Mouse (Mus musculus) limb, embryonic 12.5 days (tissue): ENCODE results near the gene Pex14. TPM values are rescaled to one million over a fixed set of nuclear protein-coding genes. Genes with fewer than 3 reads are reported as not detected.

Experiments
- ATAC-seq: fragments of 200-750 bp; cut with Nextera tagmentation; 2 replicates; pipeline ENCODE4 v1.8.0; 2017; ENCODE audit warnings: low read depth, moderate TSS enrichment; ENCODE audit not compliant: insufficient number of reproducible peaks, insufficient read depth, low FRiP score, low TSS enrichment
- H3K27ac ChIP-seq: fragments of 300-500 bp; sonication (generic); 2 replicates; pipeline ENCODE4 v1.5.1; 2016; ENCODE audit warnings: mild to moderate bottlenecking, moderate library complexity
- H3K27me3 ChIP-seq: fragments of 300-500 bp; sonication (generic); 2 replicates; pipeline ENCODE4 v1.6.1; 2016; ENCODE audit warnings: mild to moderate bottlenecking, moderate library complexity
- H3K36me3 ChIP-seq: fragments of 300-500 bp; sonication (generic); 2 replicates; pipeline ENCODE4 v1.6.1; 2016; ENCODE audit warnings: mild to moderate bottlenecking, moderate library complexity
- H3K4me1 ChIP-seq: fragments of 300-500 bp; sonication (generic); replicated peaks from 2 replicates; pipeline ENCODE4 v1.6.1; 2016
- H3K4me2 ChIP-seq: fragments of 300-500 bp; sonication (generic); 2 replicates; pipeline ENCODE4 v1.6.1; 2016; ENCODE audit warnings: mild to moderate bottlenecking, moderate library complexity
- H3K4me3 ChIP-seq: fragments of 300-500 bp; sonication (generic); replicated peaks from 2 replicates; pipeline ENCODE4 v1.5.1; 2016; ENCODE audit warnings: mild to moderate bottlenecking
- H3K9ac ChIP-seq: fragments of 300-500 bp; sonication (generic); replicated peaks from 2 replicates; pipeline ENCODE4 v1.6.1; 2016; ENCODE audit warnings: mild to moderate bottlenecking, moderate library complexity
- H3K9me3 ChIP-seq: fragments of 300-500 bp; sonication (generic); 2 replicates; pipeline ENCODE4 v1.6.1; 2016; ENCODE audit warnings: mild to moderate bottlenecking, moderate library complexity
- WGBS: fragments of 180-500 bp; shearing (Covaris S2); methylation state at CpG from one replicate; pipeline ENCODE4 v1.1.7; 2016; 5-methylcytosine and 5-hydroxymethylcytosine counted together
- polyA plus RNA-seq: library from polyadenylated mRNA; unstranded; fragments of >200 nt; fragmentation: Nextera tagmentation; extraction: Ambion mirVana; gene quantifications from 2 replicates; pipeline ENCODE4 v1.2.1, GENCODE M21; 2016

The Pex14 gene
- polyA plus RNA-seq, 1 experiment from 2014 or later, result 55.2 TPM

DNA sequence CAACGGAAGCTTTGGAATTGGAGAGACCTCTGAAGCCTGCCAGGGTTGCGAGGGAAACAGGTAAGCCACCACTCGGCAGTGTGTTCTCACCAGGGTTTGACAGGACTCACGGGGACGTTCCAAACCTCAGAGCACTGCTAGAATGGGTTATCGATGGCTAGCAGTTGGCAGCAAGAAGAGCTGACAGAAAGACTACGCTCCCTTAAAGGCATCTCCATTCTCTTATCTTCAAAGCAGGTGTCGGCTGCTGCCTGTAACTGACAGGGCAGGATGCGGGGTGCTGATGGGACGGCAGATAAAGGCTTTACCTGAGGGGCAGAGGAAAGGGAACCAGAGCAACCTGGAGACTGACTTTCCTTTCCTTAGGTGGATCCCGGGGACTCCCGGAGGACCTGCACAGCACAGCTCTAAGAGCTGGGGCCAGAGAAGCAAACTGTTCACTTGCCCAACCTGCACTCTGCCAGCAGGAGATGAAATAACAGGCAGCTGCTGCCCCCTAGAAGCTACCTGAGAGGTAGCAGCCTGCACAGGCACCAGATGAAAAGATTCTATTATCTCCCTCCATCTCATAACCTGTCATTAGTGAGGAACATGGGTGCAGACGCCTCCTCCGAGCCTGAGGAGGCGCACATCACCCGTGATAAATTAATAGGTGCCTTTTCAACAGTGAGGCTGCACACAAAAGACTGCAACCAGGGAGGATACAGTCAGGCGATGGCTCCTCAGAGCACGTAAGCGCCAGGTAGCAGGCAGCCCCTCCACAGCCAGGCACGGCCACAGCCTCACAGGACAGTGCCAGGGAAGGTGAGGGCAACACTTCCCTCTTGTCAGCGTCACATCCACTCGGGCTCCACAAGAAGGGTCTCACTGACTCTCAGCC is 32.8 kb downstream of the Pex14 start:
- H3K27me3 ChIP-seq, result peaks cover 3% of the 10 kb centered on the region; the same call in 1 of the 2 replicates
- no peak overlapping the region for H3K4me3 ChIP-seq
- no peak overlapping the region for H3K4me2 ChIP-seq
- H3K27ac ChIP-seq, result no peak overlapping the region
- peaks cover 16% of the 10 kb centered on the region for H3K36me3 ChIP-seq
- peaks cover 53% of the 10 kb centered on the region for H3K4me1 ChIP-seq
- WGBS, result 82% methylated on average over 22 of the region's 22 CpGs
- no peak for ATAC-seq
- H3K9me3 ChIP-seq, result no peaks in the 10 kb centered on the region
- H3K9ac ChIP-seq, result no peak overlapping the region

- Histone ChIP-seq H3K9me3 (no peaks in the 10 kb centered on the region), H3K27ac (no peak overlapping the region), H3K4me3 (no peak overlapping the region), H3K36me3 (peaks cover 14% of the 10 kb centered on the region; the same call in 1 of the 2 replicates), H3K27me3 (peaks cover 3% of the 10 kb centered on the region; the same call in 1 of the 2 replicates), H3K4me1 (peaks cover 51% of the 10 kb centered on the region), H3K4me2 (no peak overlapping the region), H3K9ac (no peak overlapping the region)
- no peak for ATAC-seq
- WGBS, result 88% methylated on average over 23 of the region's 23 CpGs
These were observed 35.4 kb downstream of the Pex14 start for GRCm38 (mm10) chr4:149064061-149064854.

GRCm38 (mm10) chr4:149062406-149063318 is 37.0 kb downstream of the Pex14 start:
- ATAC-seq, result no peak
- Histone ChIP-seq H3K4me2 (no peak overlapping the region), H3K4me1 (peaks cover 64% of the 10 kb centered on the region), H3K9me3 (no peaks in the 10 kb centered on the region), H3K27me3 (peaks cover 3% of the 10 kb centered on the region; the same call in 1 of the 2 replicates), H3K36me3 (peaks cover 7% of the 10 kb centered on the region; the same call in 1 of the 2 replicates), H3K27ac (no peak overlapping the region), H3K9ac (no peak overlapping the region), H3K4me3 (no peak overlapping the region)
- WGBS, result 35% methylated on average over 21 of the region's 21 CpGs

DNA sequence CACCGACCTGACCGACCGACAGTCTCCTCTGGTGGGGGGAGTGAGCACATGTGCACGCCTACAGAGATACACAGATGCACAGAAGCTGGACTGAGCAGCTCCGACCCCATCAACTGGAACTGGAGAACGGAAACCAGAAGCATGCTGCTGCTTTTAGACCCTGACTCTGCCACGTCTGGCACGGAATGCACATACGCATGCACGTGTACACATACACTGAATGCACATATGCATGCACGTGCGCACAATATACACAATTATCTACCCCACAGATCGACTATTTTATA is 38.3 kb downstream of the Pex14 start:
- no peak overlapping the region for H3K9ac ChIP-seq
- H3K4me1 ChIP-seq, result peaks cover 67% of the 10 kb centered on the region
- no peak overlapping the region for H3K4me2 ChIP-seq
- H3K9me3 ChIP-seq, result no peaks in the 10 kb centered on the region
- WGBS, result 66% methylated on average over 13 of the region's 13 CpGs
- H3K27me3 ChIP-seq, result peaks cover 3% of the 10 kb centered on the region
- ATAC-seq, result no peak
- no peak overlapping the region for H3K27ac ChIP-seq
- no peak overlapping the region for H3K4me3 ChIP-seq
- H3K36me3 ChIP-seq, result peaks cover 3% of the 10 kb centered on the region; the same call in 1 of the 2 replicates

DNA sequence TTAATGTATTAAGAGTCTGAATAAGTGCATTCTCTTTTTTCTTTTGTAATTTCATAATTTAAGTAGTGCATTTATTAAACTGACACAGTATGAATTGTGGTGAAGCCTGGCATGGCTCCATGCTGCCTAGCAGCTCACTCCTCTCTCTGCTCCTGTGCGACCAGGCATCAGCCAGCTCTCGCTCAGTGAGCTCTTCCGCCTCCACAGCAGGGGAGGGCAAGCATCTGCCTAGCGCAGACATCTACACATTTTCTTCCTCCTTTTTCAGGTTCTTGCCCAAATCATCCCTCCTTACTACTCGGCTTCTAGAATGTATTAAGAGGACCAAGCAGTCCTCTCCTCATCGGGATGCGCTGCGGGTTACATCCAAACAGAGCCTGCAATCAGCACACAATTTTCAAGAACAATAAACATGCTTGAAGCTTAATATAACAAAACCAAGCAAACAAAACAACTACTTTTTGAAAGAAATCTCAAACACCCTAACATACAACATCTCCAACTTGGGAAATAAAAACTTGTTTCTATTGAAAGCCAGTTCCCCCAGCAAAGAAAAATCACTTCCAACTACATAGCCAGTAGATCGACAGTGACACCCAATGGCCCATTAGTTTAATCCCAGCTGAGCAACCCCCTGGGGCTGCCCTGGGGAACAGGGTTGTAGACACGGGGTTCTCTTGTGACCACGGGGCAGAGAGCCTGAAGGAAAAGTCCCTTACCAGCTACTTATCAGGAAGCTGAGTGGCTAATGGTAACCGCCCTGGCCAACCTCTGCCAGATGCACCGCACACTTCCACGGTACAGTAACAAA is 38.9 kb downstream of the Pex14 start:
- Histone ChIP-seq H3K9ac (no peak overlapping the region), H3K27ac (no peak overlapping the region), H3K4me1 (peaks cover 69% of the 10 kb centered on the region), H3K4me2 (no peak overlapping the region), H3K27me3 (peaks cover 3% of the 10 kb centered on the region), H3K9me3 (no peaks in the 10 kb centered on the region), H3K4me3 (no peak overlapping the region), H3K36me3 (no peaks in the 10 kb centered on the region)
- ATAC-seq, result no peak
- WGBS, result 52% methylated on average over 14 of the region's 14 CpGs

- Histone ChIP-seq H3K27me3 (peaks cover 3% of the 10 kb centered on the region), H3K27ac (no peak overlapping the region), H3K4me1 (peaks cover 79% of the 10 kb centered on the region), H3K9me3 (no peaks in the 10 kb centered on the region), H3K36me3 (no peaks in the 10 kb centered on the region), H3K4me2 (no peak overlapping the region), H3K4me3 (no peak overlapping the region), H3K9ac (no peak overlapping the region)
- no peak for ATAC-seq
- 91% methylated on average over 9 of the region's 9 CpGs for WGBS
These were observed 40.0 kb downstream of the Pex14 start for GRCm38 (mm10) chr4:149059713-149060112.

DNA sequence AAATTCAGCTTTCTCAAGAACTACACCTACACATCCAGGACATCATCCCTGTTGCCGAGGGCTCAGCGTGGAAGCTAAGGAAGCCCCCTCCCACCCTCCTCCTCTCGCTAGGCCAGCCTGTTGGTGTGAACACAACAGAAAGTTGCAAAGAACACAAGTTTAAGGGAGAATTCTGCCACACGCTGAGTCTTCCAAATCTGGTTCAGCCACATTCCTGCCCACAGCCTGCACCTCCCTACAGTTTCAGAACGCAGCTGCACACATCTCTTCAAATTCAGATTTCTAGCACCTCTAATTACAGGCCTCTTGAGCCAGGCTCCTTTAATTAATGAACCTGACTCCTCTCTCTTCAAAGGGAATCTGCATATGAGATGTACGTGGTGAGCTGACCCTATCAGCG is 41.4 kb downstream of the Pex14 start:
- 42% methylated on average over 7 of the region's 7 CpGs for WGBS
- Histone ChIP-seq H3K27me3 (peaks cover 2% of the 10 kb centered on the region), H3K9me3 (no peaks in the 10 kb centered on the region), H3K4me2 (peak overlapping the region; percentile 6; the same call in 1 of the 2 replicates), H3K4me1 (peaks cover 81% of the 10 kb centered on the region), H3K9ac (peak overlapping the region; percentile 40; the same call in 1 of the 2 replicates), H3K4me3 (no peak overlapping the region), H3K27ac (peak overlapping the region; percentile 45; the same call in 1 of the 2 replicates), H3K36me3 (no peaks in the 10 kb centered on the region)
- no peak for ATAC-seq

GRCm38 (mm10) chr4:149057470-149057869 is 42.2 kb downstream of the Pex14 start:
- H3K4me3 ChIP-seq, result no peak overlapping the region
- peak overlapping the region; percentile 9; the same call in 1 of the 2 replicates for H3K4me2 ChIP-seq
- no peak overlapping the region for H3K9ac ChIP-seq
- H3K9me3 ChIP-seq, result no peaks in the 10 kb centered on the region
- no peaks in the 10 kb centered on the region for H3K36me3 ChIP-seq
- WGBS, result 41% methylated on average over 14 of the region's 14 CpGs
- 0 out of 2 replicates have a peak overlapping the region, but pooled peaks have one; percentile 17 for H3K27ac ChIP-seq
- ATAC-seq, result no peak
- H3K27me3 ChIP-seq, result no peaks in the 10 kb centered on the region; the same call in none of the 2 replicates
- peaks cover 78% of the 10 kb centered on the region for H3K4me1 ChIP-seq

DNA sequence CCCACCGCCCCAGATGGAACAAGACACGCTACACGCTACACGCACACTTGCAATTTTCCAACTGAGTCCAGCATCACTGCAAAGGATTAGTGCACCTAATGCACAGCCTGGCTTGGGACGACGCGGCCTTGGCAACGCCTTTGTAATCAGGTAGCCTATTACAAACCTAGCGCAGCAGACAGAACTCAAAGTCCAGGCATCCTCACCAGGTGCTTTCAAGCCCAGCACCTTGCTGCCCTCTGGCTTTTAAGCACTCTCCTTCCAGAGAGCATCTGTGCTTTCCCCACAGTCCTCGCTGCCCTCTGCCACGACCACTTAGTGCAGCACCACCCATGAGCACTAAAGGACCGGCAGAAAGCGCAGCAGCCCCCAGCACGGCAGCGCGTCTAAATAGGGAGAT is 42.7 kb downstream of the Pex14 start:
- Histone ChIP-seq H3K4me1 (peaks cover 74% of the 10 kb centered on the region), H3K27ac (0 out of 2 replicates have a peak overlapping the region, but pooled peaks have one; percentile 17)

DNA sequence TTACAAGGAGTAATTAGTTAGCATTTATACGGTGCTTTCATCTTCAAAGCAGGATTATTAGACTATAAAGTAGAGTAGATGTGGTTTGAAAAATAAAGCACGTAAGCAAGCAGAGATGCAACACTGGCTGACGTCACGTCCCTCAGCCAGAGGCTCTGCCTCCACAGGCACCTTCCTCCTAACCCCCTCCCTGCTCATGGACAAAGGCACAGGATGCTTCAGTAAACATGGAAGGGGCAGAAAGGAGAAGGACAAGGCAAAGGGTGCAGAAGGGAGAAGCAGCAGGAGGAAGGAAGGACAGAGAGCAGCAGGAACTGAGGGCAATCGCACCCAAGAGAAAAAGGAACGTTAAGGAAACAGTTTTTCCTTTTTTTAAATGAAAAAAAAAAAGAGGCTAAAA is 43.8 kb downstream of the Pex14 start:
- no peaks in the 10 kb centered on the region for H3K9me3 ChIP-seq
- no peaks in the 10 kb centered on the region for H3K36me3 ChIP-seq
- H3K27me3 ChIP-seq, result no peaks in the 10 kb centered on the region; the same call in none of the 2 replicates
- H3K4me2 ChIP-seq, result no peak overlapping the region
- ATAC-seq, result no peak
- H3K4me1 ChIP-seq, result peaks cover 72% of the 10 kb centered on the region
- 50% methylated on average over 6 of the region's 6 CpGs for WGBS
- no peak overlapping the region for H3K4me3 ChIP-seq
- no peak overlapping the region for H3K9ac ChIP-seq
- no peak overlapping the region for H3K27ac ChIP-seq

More for the DNA sequence above, 42.7 kb downstream of the Pex14 start:
- Histone ChIP-seq H3K4me2 (peak overlapping the region; percentile 9; the same call in 1 of the 2 replicates), H3K9ac (no peak overlapping the region), H3K36me3 (no peaks in the 10 kb centered on the region), H3K4me3 (no peak overlapping the region), H3K27me3 (no peaks in the 10 kb centered on the region; the same call in none of the 2 replicates), H3K9me3 (no peaks in the 10 kb centered on the region)
- ATAC-seq, result no peak
- 67% methylated on average over 16 of the region's 16 CpGs for WGBS
